Mouse (Mus musculus): ENCODE data around the gene Prkci.

Prkci gene

DNA sequence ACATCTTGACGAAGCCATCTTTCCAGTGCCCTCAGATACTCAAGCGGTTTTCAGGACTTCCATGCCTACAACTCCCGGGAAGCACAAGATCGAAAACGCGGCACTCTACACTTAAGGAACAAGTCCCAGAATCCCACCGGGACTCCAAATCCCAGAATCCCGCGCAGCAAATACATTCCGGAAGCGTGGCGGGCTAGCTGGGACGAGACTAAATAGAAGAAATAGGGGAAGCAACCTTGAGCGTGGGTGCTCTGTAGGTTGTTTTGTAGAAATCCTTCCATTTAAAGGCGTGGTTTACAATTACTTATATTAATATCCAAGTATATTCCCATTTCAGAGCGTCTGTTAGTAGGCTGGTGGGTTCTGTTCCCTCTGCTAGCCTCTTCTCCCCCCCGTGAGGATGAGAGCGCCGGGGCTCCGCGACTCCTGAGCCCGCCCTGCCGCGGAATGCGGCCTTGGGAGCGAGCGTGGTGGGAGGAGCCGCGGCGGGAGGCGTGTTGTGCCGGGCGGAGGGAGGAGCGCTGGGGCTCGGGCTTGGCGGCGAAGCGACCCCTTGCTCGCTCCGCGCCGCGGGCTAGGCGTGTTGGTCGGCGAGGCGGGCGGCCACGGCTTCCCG, at the start of gene Prkci:
Gene Prkci, plus strand, starts transcription at position 465 of the 616 bp plus-strand sequence.
- peak; percentile 94 for DNase-seq

DNA sequence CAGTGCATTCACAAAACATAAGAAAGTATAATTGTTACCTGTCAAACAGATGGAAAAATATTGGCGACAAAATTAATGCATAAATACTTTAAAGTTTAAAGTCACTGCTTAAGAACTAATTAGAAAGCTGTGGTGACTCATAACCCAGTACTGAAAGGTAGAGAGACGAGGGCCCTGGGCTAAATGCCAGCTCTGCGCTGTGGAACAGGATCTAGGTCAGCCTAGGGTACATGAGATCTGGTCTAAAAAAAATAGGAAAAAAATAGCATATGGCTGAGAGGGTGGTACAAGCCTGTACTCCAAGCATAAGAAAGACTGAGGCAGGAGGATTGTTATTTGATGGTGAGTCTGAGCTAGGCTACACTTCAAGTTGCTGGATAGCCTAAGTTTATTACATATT, 43.9 kb upstream of the Prkci start:
- peak; percentile 69 for DNase-seq

DNA sequence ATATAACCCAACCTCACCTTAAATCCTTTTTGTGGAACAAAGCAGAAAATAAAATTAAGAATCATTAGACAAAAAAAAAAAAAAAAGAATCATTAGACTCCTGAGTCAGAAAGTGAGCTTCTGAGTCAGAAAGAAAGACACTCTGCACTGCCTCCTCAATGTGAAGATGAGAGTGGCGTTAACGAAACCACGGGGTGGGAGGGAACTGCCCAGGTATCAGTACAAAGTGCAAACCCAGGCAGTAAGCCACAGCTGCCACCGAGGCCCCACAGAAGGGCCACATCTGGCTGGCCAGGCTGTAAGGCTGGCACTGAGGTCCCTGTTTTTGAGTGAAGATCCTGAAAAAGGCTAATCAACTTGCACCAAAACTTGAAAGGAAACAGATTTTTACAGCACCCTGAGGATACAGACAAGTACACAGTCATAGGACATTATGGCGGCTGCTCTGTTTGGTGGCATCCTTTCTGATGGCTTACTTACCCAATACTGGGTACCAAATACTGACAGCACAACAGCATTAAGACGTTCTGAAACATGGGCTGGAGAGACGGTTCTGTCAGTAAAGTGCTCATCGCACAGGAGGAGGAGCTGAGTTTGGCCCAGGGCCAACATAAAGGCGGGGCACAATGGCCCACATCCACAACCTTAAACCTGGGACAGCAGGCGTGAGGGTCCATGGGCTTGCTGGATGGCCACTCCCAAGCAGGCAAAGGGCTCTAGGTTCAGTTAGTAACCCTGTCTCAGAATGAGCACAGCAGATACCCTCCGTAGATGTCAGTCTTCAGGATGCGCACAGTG, 43.1 kb upstream of the Prkci start:
- peak; percentile 18 for DNase-seq

DNA sequence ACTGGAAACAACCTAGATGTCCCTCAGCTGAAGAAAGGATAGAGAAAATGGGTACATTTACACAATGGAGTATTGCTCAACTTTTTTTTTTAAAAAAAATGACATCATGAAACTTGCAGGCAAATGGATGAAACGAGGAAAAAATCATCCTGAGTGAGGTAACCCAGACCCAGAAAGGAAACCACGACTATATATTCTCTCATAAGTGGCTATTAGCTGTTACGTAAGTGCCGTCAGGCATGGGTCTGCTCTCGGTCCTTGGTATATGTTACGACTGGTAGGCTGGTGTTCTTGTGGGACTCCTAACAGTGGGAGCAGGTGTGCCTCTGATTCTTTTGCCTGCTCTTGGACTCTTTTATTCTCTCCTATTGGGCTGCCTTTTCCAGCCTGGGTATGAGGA, 39.2 kb upstream of the Prkci start:
- DNase-seq, result no peak

DNA sequence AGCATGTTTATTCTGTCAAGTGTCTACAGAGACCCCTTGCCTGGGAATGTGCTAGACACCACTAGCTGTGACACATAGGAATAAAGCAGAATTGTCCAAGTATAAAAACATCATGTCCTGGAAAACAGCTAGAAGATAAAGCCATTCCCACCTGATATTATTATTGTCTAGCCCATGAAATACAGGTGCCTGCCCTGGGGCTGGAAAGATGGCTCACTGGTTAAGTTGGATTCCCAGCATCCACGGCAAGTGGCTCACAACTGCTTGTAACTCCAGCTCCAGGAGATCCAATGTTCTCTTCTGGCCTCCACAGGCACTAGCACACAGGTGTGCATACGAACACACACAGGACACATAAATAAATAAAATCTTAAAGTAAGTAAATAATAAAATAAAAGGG, 36.8 kb upstream of the Prkci start:
- DNase-seq, result no peak

DNA sequence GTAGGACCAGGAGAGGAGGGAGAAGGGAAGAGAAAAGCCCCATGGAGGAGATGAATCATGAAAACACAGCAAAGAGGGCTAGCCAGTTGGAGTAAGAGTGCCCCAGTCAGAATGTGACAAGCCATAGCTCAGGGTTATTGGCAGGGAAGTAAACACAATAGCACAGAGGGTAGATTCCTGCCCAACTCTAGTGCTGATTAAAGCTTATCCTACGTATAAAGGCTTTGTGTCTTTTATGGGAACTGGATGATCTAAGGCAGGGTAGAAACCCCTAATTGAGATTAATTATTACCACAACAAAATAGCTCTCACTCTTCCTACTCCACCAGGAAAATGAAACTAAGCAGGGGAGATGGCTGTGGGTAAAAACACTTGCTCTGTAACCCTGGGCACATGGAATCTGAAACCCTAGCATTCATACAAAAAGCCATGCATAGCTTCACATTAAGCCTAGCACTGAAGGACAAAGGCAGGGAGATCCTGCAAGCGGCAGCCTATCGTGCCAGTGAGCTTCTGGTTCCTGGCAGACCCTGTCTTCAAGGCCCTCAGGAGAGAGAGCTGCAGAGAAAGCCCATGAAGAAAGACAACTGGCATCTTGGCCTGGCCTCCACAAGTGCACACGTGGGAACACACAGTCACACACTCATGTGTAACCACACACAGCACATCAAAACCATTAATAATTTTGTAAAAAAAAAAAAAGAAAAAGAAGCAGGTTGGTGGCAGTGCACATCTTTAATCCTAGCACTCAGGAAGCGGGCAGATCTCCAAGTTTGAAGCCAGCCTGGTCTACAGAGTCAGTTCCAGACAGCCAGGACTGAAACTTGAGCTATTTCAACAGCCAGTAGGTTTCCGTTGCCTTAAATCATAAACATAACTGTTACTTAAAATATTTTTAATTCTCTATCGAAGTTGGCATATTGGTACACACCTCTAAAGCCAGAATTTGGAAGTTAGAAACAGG, 35.4 kb upstream of the Prkci start:
- DNase-seq, result no peak

- no peak for DNase-seq
These were observed 32.4 kb upstream of the Prkci start for GRCm38 (mm10) chr3:30963100-30963499.

- no peak for DNase-seq
These were observed 31.3 kb upstream of the Prkci start for GRCm38 (mm10) chr3:30964216-30964615.

DNA sequence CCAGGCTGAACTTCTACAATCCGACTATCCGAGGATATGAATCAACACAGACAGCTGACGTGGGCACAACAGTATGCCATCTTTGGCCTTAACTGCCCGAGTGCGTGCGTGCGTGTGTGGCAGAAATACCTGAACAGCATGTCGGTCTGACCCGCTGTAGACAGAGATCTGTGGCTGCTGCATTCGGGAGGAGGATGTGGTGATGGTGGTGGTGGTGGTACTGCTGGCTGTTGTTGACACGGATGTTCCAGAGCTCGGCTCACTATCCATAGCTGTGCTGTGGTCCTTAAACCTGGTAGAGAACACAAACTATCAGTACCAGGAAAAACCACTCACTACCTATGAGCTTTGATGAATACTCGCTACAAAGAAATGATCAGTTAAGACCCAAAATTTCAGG, 29.9 kb upstream of the Prkci start:
- no peak for DNase-seq

DNA sequence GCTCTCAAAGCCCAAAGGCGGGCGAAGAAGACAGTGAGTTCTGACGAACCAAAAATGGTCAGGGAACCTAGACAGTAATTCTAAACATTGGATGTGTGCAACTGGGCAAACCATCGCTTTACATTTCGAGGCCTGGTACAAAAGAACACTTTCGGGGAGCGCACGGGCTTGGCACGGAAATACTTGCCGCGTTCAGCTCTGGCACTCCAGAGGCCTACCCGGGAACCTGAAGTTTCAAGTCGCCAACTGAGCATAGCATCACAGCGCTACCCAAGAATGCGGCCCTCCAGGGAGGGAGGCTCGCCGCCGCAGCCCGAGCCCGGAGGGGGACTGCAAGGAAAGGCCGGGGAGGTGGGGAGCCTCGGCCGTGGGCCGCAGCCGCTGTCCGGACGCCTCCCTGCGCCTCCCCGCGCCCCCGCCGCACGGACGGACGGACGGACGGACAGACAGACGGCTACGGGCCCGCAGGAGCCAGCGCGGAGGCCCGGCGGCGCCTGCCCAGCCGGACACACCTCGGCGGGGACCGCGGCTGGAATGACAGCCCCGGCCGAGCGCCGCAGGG, 26.9 kb upstream of the Prkci start:
- peak; percentile 46 for DNase-seq

GRCm38 (mm10) chr3:30969104-30969581, 26.4 kb upstream of the Prkci start, which contains the start of gene Phc3:
Gene Phc3 (minus strand): TSS chr3:30969415.
- DNase-seq, result peak; percentile 93

DNA sequence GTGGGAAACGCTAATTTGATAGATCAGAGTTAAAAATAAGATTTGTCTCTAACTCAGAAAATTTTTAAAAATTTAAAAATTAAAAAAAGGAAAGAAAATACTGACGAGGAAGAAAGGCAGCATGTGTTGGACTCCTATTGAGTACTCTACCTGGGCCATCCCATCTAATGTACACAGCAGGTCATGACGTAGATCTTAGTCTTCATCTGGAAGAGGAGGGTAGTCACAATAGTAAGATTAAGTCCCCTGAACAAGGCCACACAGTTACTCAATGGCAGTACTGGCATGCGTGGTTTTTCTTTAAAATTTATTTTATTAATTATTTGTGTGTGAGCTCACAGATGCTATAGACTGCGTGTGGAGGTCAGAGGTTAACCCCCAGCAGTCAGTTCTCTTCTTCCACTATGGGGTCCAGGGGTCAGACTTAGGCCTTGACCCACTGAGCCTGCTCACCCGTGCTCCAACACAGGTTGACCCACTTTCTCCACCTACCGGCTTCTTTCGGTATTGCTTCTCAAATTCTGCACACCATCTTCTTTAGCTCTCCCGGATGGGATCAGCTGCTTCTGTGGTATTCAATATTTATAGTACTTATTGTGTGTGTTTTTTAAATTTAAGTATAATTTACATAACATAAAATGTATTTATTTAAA, 20.3 kb upstream of the Prkci start:
- DNase-seq, result peak; percentile 45

DNA sequence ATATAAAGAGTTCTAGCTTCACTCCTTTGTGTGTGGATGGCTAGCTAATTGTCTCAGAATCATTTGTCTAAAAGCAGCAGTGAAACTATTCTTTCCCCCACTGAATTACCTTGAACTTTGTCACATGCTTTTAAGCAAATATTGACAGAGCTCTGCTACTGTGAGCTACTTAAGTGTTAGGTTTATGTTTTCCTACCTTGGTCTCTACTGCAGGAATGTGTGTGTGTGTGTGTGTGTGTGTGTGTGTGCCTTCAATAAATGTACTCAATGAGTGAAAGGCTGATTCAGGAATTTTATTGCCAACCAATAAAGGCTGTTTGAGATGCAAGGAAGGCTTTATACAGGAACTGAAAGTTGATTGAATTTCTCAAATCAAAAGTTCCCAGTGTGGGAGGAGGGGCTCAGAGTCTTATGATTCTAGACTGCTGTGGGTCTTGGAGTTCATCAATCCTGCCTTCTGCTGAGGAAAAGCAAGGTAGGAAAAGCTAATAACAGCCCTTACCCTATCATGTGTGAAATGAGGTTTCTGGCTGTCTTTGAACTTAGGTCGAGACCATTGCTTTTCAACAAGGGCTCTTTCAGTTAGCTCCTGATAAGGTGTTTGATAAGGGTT, 18.4 kb upstream of the Prkci start:
- no peak for DNase-seq

GRCm38 (mm10) chr3:30981616-30982380, 13.7 kb upstream of the Prkci start:
- DNase-seq, result no peak

DNA sequence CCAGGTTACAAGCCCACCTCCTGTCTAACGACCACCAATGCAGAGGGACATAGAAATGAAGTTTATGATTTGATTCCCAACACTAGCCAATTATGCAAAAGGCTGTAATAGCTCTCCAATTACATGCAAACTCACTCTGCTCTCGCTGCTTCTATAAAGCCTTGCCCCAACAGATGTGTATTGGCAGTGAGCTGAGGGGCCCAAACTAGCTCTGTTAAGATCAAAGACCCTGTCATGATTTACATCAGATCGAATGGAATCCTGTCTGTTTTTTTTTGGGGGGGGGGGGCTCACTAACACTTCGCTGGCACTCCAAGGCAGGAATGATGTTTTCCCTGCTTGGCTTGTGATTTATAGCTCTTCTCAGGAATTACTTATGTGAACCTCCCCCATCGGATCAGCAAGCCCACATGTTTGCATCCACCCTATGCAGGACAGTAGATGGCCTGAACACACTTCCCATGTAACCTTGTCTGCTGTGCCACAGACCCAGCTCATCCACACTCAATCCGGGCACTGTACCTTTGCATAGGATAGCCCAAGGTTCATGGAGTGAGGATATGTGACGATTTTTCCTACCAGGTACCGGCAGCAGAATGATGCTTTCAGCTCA, 12.5 kb upstream of the Prkci start:
- DNase-seq, result no peak

- no peak for DNase-seq
These were observed 7.9 kb upstream of the Prkci start for GRCm38 (mm10) chr3:30987396-30988318.

DNA sequence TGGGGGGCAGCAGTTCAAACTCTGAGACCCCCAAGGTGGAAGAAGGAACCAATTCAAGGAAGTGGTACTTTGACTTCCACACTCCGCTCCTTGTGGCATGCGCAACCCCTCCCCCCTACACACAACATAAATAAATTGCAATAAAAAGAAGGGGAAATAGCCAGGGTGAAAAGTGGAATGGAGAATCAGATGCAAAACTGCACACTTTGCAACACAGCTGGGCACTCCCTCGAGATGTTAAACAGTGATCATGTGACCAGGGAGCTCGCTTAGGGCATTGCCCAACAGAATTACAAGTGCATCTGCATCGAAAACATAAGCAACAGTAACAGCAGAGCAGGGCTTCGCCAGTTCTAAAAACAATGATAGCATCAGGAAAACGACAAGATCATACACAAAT, 3.4 kb upstream of the Prkci start:
- DNase-seq, result no peak

DNA sequence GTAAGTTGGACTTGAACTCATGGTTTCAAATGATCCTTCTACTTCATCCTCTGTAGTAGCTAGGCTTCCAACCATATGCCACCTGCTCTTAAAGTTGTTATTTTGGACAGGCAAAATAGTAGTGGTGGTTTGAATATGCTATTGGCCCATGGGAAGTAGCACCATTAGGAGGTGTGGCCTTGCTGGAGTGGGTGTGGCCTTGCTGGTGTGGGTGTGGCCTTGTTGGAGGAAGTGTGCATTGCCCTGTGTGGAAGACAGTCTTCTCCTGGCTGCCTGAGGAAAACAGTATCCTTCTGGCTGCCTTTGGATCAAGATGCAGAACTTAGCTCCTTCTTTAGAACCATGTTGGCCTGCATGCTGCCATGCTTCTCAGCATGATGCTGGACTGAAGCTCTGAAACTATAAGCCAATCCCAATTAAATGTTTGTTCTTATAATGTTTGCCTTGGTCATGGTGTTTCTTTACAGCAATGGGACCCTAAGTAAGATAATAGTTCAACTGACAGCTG, 2.4 kb upstream of the Prkci start:
- no peak for DNase-seq

DNA sequence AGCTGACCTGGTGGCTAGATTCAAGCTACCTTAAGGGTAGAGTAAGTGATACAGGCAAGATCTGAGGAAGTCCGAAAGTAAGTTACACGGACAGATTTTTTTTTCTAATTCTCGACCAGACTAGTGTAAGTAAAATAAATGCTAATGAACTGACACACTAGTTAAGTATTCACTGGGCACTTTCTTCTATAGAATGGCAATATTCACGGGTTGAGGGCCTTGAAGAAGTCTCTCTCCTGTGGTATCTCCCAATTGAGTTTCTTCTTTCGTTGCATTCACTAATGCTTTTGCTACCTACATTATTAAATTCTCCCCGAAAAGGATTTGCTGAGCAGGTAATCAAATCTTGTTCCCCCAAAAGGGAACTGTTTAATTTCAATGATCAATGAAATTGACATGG, 688 bp upstream of the Prkci start:
- no peak for DNase-seq

Measured in right cerebral cortex, adult 18-20 months (tissue).